Mouse (Mus musculus) frontal cortex, postnatal 14 days (tissue): ENCODE measurements around the gene Gm14744.
"Not testable (repeated sequence)": the region's sequence is repeated elsewhere in the genome, so short reads cannot be mapped to it uniquely, and the experiment has no call there.

Experiments used
- DNase-seq, 2 experiments: peaks; one replicate each; pipeline ENCODE4 v3.0.0; 2022; ENCODE audit warnings: low spot score in 2 of 2

The Gm14744 gene

DNA sequence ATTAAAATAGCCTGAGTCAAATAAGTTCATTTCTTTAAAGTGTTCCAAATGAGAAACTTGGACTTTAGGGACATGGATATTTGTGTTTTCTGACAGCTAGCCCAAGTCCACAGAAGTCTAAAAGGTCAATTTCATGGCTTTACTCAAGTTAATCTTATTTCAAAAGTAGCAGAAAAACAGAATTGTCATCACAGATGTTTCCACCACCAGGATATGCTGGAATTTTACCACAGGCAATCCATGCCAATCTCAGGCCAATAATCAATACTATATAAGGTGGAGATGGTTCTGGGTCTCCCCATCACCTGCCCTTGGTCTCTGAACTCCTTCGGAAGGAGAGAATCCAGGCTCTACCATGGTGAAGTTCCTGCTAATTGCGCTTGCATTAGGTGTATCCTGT, at the start of gene Gm14744:
Gm14744 (plus strand) TSS at position 301 of the 400 bp plus-strand sequence.
- not testable (repeated sequence) for DNase-seq

DNA sequence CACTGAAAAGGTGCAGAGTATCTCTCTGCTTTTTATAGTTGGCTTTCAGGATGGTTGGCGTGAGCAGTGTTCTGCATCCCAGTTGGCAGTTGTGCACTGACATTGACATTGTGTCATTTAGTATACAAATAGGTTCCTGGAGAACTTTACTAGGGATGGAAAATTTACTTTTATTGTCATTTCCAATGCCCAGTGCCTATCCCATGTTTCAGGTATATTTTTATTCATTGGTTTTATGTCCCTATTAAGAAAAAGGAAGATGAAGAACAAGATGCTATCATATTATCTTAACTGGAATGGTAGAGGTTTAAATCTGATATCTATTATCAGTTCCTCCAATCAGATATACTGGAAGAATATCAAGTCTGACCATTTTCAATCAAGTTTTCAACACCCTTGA, 11.0 kb upstream of the Gm14744 start, which contains the start of gene Pbsn:
Pbsn (minus strand) TSS at position 101 of the 400 bp plus-strand sequence.
- DNase-seq: no peak

DNA sequence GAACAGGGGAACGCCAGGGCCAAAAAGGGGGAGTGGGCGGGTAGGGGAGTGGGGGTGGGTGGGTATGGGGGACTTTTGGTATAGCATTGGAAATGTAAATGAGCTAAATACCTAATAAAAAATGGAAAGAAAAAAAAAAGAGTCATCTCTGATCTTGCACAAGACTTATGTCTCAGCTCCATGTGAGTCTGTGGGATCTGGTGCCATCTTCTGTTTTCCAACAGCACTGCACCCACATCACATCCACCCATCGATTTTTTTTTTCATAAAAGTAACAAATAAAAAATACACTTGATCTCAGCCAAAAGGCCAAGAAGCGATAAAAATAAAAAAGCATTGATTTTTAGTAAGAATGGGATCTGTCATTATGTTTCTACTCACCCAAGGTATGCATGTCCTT, 15.5 kb downstream of the Gm14744 start:
- DNase-seq: not testable (repeated sequence)
